In genomic region chr5:149335563-149336238, GRCm38 (mm10) we compare ENCODE assay signal across 9 mouse cellular contexts.
DNase-seq lines count a peak whose midpoint lies in the region; ATAC-seq and TF ChIP-seq lines count a peak whose summit lies in the region.
"Had no signal": no experiment of that assay in that cellular context is flagged by ENCODE, and none has a peak within 500 bp of the region (broad histone marks: within the 10 kb centered on the region; RNA-seq: fewer than 3 reads in every experiment).

No protein-coding gene starts in this region.

- ATAC-seq in megakaryocyte progenitor cell, adult 5-6 weeks (replicated peaks; ENCODE audit: poor library complexity): peak; percentile 81

- DNase-seq in ZHBTc4 (ENCODE audit: low read depth, low spot score): peak; percentile 83
- peak; percentile 73 to 91 for DNase-seq in cerebellum, postnatal 4 days (ENCODE audit: low spot score in 2 of 2)
- peak; percentile 88 for DNase-seq in gastrocnemius, postnatal 10 days
- DNase-seq in induced T-regulatory cell, adult 2 months (ENCODE audit: low read depth): peak; percentile 77
- DNase-seq in left cerebral cortex, adult 2 months (ENCODE audit: extremely low spot score in 1 of 2, low spot score in 2 of 2): peak; percentile 79 to 84
- DNase-seq in right cerebral cortex, adult 2 months (ENCODE audit: low spot score in 2 of 2): peak; percentile 86 to 87
- peak; percentile 74 for DNase-seq in urinary bladder, adult 2 months (ENCODE audit: low spot score)

- intact Hi-C loops in left cerebral cortex, adult 2 months (cut with DNase I): loop anchor here (1.0 to 5.0 kb wide), 7 partner anchors 49 to 523 kb away; partner anchors contain the start of genes Hmgb1 and Uspl1

- H3K4me3 ChIP-seq in left cerebral cortex, adult 2 months: no peak overlapping the region
- H3K4me3 ChIP-seq: megakaryocyte, embryonic 14.5 days had no signal

- H3K27ac ChIP-seq in left cerebral cortex, adult 2 months: peak overlapping the region; percentile 83

- peak; percentile 96 for TF ChIP-seq CTCF in left cerebral cortex, adult 2 months (IDR thresholded peaks at IDR 0.05)
